Mouse (Mus musculus): ENCODE data around the gene Traf1.

GRCm38 (mm10) chr2:34979459-34980011, 18.0 kb upstream of the Traf1 start:
- TF ChIP-seq POLR2A (IDR thresholded peaks at IDR 0.05; ENCODE audit: insufficient read depth, low read depth, low read length), result no peak
- TF ChIP-seq CTCF (IDR thresholded peaks at IDR 0.05), result no peak
- TF ChIP-seq EP300 (IDR thresholded peaks at IDR 0.05; ENCODE audit: insufficient read depth, low read depth, low read length), result no peak

All from heart, adult 2 months (tissue).